Mouse (Mus musculus): ENCODE measurements around the gene 2810408A11Rik. TPM values are rescaled to one million over a fixed set of nuclear protein-coding genes. Genes with fewer than 3 reads are reported as not detected.
A peak's percentile ranks its signal among the peaks of the same experiment; 100 is the strongest.

Gene 2810408A11Rik
- polyA plus RNA-seq, 1 experiment, result 8.5 TPM

DNA sequence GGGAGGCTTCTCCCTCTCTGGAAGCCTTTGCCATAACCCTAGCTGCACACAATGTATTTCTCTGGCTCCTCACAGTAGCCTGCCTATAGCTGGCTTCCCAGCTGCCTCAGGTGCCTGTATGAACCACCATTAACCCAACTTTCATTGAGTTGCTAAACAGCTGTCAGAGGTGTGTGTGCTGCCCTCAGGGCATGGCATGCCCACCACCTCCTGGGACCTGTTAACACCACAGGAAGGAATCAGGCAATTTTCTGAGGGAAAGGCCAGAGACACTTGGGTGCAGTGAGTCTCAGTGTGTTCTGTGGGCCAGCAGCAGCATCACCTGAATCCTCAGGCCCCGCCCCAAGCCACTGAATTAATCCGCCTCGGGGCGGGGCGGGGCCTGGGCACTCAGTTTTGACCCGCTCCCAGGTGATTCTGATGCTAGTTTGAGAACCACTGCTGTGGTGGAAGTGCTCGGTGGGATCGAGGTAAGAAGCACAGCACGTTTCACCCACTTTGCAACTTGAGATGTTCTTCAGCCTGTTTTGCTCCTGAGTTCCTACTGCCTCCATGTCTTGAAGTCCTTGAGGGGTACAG is 37.7 kb upstream of the 2810408A11Rik start:
- no peak for DNase-seq (ENCODE audit: low read depth)
- TF ChIP-seq POLR2A (IDR thresholded peaks at IDR 0.05; ENCODE audit: borderline replicate concordance, extremely low read depth, insufficient read depth, insufficient read length, poor library complexity, severe bottlenecking) (no peak), CTCF (IDR thresholded peaks at IDR 0.05; ENCODE audit: borderline replicate concordance, extremely low read depth, insufficient read depth, insufficient read length) (no peak)

DNA sequence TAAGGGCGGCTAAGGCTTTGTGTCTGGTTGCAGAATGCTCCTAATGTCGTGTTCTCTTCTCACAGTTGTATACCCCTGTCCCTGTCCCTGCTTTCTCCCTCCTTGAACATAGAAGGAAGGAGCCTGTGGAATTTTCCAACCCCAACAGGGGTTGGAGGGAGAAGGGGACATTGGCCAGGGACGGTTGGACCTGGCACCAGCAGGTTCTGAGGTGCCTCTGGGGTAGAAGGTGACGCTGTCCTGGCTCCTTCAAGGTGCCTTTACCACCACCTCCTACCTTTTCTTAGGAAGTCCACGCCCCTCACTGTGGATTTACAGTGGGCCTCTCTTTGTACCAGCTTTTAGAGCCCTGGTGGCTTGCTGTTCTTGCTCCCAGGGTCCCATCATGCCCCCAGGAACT is 37.0 kb upstream of the 2810408A11Rik start:
- TF ChIP-seq POLR2A (IDR thresholded peaks at IDR 0.05; ENCODE audit: borderline replicate concordance, extremely low read depth, insufficient read depth, insufficient read length, poor library complexity, severe bottlenecking), result no peak
- no peak for TF ChIP-seq CTCF (IDR thresholded peaks at IDR 0.05; ENCODE audit: borderline replicate concordance, extremely low read depth, insufficient read depth, insufficient read length)
- no peak for DNase-seq (ENCODE audit: low read depth)

DNA sequence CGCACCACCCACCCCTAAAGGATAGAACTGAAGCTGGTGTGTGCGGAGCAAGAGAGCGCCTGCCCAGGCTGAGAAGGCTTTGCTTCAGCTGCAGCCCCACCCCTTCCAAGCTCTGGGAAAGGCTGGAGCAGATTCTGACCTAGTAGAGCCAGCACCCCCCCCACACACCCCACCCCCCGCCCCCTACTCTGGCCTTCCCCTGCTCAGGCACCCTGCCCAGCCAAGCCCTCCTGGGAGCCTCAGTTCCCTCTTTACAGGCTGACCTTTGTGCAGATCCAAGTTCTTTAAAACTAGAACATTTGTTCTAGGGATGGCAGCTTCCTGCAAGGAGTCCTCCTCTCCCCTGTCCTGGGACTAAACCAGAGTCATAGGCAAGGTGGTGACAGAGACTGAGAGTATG is 36.6 kb upstream of the 2810408A11Rik start:
- no peak for DNase-seq (ENCODE audit: low read depth)
- TF ChIP-seq POLR2A (IDR thresholded peaks at IDR 0.05; ENCODE audit: borderline replicate concordance, extremely low read depth, insufficient read depth, insufficient read length, poor library complexity, severe bottlenecking), result no peak
- no peak for TF ChIP-seq CTCF (IDR thresholded peaks at IDR 0.05; ENCODE audit: borderline replicate concordance, extremely low read depth, insufficient read depth, insufficient read length)

DNA sequence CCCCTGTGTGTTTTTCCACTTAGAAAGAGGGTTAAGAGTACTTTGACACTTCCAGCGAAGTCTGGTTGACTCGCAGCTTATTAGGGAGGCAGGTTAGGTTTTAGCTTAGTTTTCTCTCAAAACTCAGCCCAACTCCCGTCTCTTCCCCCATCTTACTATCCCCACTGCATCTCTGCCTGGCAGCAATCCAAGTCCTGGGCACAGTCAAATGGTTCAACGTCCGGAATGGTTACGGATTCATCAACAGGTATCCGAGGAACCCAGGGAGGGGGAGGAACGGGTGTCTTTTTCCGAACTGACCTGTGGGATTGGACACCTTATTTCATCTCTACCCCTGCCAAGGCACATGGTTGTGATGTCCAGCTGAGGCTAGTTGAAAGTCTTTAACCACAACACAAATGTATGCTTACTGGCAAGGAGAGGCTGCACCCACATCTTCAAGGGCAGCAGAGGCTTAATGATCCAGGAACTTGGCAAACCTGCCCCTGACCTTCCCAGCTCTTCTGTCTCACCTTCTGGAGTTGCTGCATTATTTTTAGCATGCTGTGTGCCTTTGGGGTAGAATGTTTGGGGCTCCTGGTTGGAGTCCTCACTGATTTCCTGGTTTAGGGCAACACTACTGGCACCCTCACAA is 36.0 kb upstream of the 2810408A11Rik start:
- no peak for DNase-seq (ENCODE audit: low read depth)
- TF ChIP-seq POLR2A (IDR thresholded peaks at IDR 0.05; ENCODE audit: borderline replicate concordance, extremely low read depth, insufficient read depth, insufficient read length, poor library complexity, severe bottlenecking) (no peak), CTCF (IDR thresholded peaks at IDR 0.05; ENCODE audit: borderline replicate concordance, extremely low read depth, insufficient read depth, insufficient read length) (no peak)

DNA sequence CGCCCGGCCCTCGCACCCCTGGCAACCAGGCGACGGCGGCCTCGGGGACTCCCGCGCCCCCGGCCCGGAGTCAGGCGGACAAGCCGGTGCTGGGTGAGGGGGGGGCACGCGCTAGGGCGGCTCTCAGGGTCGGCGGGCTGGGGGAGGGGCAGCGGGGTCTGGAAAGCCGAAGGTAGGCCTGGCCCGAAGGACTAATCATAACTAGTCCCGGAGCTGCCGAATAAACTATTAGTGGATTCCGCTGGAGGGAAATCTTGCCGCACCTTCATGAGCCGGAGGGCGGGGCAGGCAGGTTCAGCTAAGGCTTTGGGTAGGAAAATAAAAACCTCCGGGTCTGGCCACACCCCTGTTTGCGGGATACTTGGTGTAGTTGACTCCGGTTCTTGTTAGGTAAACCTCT is 35.4 kb upstream of the 2810408A11Rik start:
- DNase-seq (ENCODE audit: low read depth), result no peak
- TF ChIP-seq POLR2A (IDR thresholded peaks at IDR 0.05; ENCODE audit: borderline replicate concordance, extremely low read depth, insufficient read depth, insufficient read length, poor library complexity, severe bottlenecking), result no peak
- no peak for TF ChIP-seq CTCF (IDR thresholded peaks at IDR 0.05; ENCODE audit: borderline replicate concordance, extremely low read depth, insufficient read depth, insufficient read length)

DNA sequence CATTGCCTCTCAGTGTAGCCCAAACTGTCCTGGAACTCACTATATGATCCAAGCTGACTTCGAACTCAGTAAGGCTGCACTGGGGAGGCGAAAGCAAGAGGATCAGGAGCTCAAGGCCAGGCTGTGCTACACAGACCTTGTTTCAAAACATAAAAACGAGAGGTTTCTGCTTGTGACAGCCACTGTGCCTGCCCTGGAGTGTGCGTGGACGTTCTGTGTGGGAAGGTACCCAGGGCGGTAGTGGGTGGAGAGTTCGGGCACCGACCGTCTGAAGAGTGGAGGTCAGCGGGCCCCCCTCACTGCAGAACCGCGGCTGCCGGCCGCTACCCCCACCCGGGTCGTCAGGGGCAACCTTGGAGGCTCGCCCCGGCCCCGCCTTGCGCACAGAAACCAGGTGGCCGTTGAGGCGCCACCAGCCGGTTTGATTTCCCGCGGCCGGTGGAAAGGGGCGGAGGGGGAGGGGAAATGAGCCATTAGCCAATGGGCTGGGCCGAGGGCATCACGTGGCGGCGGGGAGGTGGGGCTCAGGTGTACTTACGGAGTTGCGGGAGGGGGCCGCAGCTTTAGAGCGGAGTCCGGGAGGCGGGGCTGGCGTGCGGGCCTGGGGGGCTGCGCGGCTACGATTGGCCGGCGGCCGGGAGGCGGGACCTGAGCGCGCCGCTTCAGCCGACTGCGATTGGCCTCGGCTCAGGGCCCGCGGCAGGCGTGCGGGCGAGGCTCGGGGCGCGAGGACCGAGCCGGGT is 34.5 kb upstream of the 2810408A11Rik start, which contains the start of gene Ybx2:
Ybx2 (plus strand) TSS at position 660 of the 743 bp plus-strand sequence.
- TF ChIP-seq CTCF (IDR thresholded peaks at IDR 0.05; ENCODE audit: borderline replicate concordance, extremely low read depth, insufficient read depth, insufficient read length) (no peak), POLR2A (IDR thresholded peaks at IDR 0.05; ENCODE audit: borderline replicate concordance, extremely low read depth, insufficient read depth, insufficient read length, poor library complexity, severe bottlenecking) (peak; percentile 30; the same call in 1 of the 2 replicates)
- DNase-seq (ENCODE audit: low read depth), result peak; percentile 98

DNA sequence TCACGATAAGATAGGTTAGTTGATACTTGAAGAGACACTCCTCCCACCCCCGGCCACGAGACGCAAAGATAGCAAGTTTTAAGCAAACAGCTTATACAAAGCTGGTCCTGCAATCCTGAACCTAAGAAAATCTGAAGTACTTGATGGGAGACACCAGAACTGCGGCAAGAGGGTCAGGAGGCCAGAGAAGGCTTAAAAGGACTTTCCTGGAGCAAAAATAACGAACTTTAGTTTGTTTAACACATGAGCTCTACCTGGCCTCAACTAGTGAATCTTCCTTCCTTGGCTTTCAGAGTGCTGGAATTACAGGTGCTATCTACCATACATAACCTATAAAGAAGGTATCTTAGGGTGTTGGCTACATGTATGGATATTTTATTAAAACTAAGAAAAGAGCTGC is 33.9 kb upstream of the 2810408A11Rik start:
- DNase-seq (ENCODE audit: low read depth), result no peak
- no peak for TF ChIP-seq POLR2A (IDR thresholded peaks at IDR 0.05; ENCODE audit: borderline replicate concordance, extremely low read depth, insufficient read depth, insufficient read length, poor library complexity, severe bottlenecking)

DNA sequence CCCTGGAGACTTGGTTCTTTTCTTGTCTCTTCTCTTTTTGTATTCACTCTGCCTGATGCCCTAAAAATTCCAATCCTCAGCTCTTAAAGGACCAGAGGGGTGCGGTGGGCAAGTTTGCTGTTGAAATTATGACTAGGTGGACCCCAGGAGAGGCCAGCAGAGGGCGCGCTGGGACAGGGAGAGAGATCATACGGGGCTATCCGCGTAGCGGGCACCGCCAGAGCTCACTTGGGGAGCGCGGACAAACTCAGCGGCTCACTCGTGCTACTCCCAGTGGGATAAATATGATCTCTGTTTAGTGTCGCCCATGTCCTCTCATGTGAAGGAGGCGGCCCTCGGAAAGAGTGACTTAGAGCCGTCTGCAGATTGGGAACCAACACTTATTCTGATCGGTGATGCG is 33.4 kb upstream of the 2810408A11Rik start:
- TF ChIP-seq CTCF (IDR thresholded peaks at IDR 0.05; ENCODE audit: borderline replicate concordance, extremely low read depth, insufficient read depth, insufficient read length) (peak; percentile 93), POLR2A (IDR thresholded peaks at IDR 0.05; ENCODE audit: borderline replicate concordance, extremely low read depth, insufficient read depth, insufficient read length, poor library complexity, severe bottlenecking) (no peak)

DNA sequence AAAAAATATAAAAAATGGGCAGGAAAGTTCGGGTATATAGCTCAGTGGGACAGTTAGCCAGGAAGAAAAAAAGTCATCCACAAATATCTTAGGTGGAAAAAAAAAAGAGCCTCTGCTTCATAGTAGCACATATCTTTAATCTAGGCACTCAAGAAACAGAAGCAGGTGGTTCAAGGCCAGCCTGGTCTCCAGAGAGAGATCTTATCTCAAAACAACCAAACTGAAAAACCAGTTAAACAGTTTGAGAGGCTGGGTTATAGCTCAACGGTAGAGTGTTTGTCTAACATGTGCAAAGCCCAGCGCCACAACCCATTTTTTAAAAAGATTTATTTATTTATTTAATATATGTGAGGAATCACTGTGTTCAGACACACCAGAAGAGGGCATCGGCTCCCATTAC is 32.3 kb upstream of the 2810408A11Rik start:
- TF ChIP-seq POLR2A (IDR thresholded peaks at IDR 0.05; ENCODE audit: borderline replicate concordance, extremely low read depth, insufficient read depth, insufficient read length, poor library complexity, severe bottlenecking), result no peak
- no peak for DNase-seq (ENCODE audit: low read depth)

More for the DNA sequence above, 33.4 kb upstream of the 2810408A11Rik start:
- DNase-seq (ENCODE audit: low read depth), result peak; percentile 90

DNA sequence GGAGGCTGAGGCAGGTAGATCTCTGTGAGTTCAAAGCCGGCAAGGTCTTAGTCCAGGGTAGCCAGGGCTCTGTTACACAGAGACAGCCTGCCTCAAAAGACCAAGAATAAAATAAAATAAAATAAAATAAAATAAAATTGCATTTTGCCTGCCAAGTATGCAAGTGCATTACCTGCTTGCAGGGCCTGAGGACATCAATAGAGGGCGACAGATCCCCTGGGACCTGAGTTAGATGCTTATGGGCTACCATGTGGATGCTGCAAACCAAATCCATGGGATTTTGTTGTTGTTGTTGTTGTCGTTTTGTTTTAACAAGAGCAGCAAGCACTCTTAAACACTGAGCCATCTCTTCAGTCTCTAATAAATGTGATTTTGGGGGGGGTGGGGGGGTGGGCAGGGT is 31.5 kb upstream of the 2810408A11Rik start:
- peak; percentile 36 for DNase-seq (ENCODE audit: low read depth)
- TF ChIP-seq CTCF (IDR thresholded peaks at IDR 0.05; ENCODE audit: borderline replicate concordance, extremely low read depth, insufficient read depth, insufficient read length) (peak; percentile 24; the same call in 1 of the 2 replicates), POLR2A (IDR thresholded peaks at IDR 0.05; ENCODE audit: borderline replicate concordance, extremely low read depth, insufficient read depth, insufficient read length, poor library complexity, severe bottlenecking) (no peak)

DNA sequence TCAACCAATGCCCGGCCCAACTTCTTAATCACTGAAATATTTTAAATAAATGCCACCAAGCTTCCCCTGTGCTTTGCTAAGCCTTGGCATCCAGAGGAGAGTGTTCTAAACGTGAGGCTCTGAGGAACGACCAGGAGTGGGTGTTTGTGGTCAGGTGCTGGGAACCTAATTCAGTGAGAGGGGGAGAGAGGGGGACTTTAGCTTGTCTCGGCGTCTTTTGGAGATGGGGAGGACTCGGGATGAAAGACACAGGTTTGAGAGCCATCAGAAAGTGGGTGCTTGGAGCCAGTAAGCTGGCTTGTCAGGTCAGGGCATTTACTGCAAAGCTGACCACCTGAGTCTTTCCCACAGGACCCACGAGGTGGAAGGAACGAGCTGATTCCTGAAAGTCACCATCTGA is 31.0 kb upstream of the 2810408A11Rik start:
- no peak for DNase-seq (ENCODE audit: low read depth)
- TF ChIP-seq CTCF (IDR thresholded peaks at IDR 0.05; ENCODE audit: borderline replicate concordance, extremely low read depth, insufficient read depth, insufficient read length), result no peak
- TF ChIP-seq POLR2A (IDR thresholded peaks at IDR 0.05; ENCODE audit: borderline replicate concordance, extremely low read depth, insufficient read depth, insufficient read length, poor library complexity, severe bottlenecking), result no peak
